Mouse (Mus musculus) forebrain, embryonic 14.5 days (tissue): ENCODE data around the gene Rsph14. TPM values are rescaled to one million over a fixed set of nuclear protein-coding genes. Genes with fewer than 3 reads are reported as not detected.
"Not testable (repeated sequence)": the region's sequence is repeated elsewhere in the genome, so short reads cannot be mapped to it uniquely, and the experiment has no call there.

ENCODE experiments used
- ATAC-seq: fragments of 200-750 bp; cut with Nextera tagmentation; 2 replicates; pipeline ENCODE4 v1.8.0; 2017; ENCODE audit warnings: mild to moderate bottlenecking, moderate library complexity
- DNase-seq: peaks from one replicate; pipeline ENCODE4 v3.0.0-alpha.2; 2015; ENCODE audit warnings: low spot score
- H3K27ac ChIP-seq: fragments of 300-500 bp; sonication (generic); 2 replicates; pipeline ENCODE4 v1.5.1; 2014; ENCODE audit warnings: low read depth, mild to moderate bottlenecking, control low read depth, low read length, moderate library complexity
- H3K27me3 ChIP-seq: fragments of 300-500 bp; sonication (generic); replicated peaks from 2 replicates; pipeline ENCODE4 v1.6.1; 2014; ENCODE audit warnings: low read length, control low read depth, mixed read lengths; ENCODE audit not compliant: control insufficient read depth, insufficient read depth
- H3K36me3 ChIP-seq: fragments of 300-500 bp; sonication (generic); 2 replicates; pipeline ENCODE4 v1.6.1; 2014; ENCODE audit warnings: low read length, control low read depth; ENCODE audit not compliant: control insufficient read depth, insufficient read depth
- H3K4me1 ChIP-seq: fragments of 300-500 bp; sonication (generic); 2 replicates; pipeline ENCODE4 v1.6.1; 2014; ENCODE audit warnings: antibody characterized with exemption, low read length, control low read depth; ENCODE audit not compliant: control insufficient read depth, insufficient read depth
- H3K4me2 ChIP-seq: fragments of 300-500 bp; sonication (generic); 2 replicates; pipeline ENCODE4 v1.6.1; 2014; ENCODE audit warnings: mild to moderate bottlenecking, control low read depth, low read length
- H3K4me3 ChIP-seq: fragments of 300-500 bp; sonication (generic); 2 replicates; pipeline ENCODE4 v1.5.1; 2014; ENCODE audit warnings: low read depth, low read length, control low read depth
- H3K9ac ChIP-seq: fragments of 300-500 bp; sonication (generic); 2 replicates; pipeline ENCODE4 v1.6.1; 2014; ENCODE audit warnings: mild to moderate bottlenecking, low read length, control low read depth, moderate library complexity
- H3K9me3 ChIP-seq: fragments of 300-500 bp; sonication (generic); replicated peaks from 2 replicates; pipeline ENCODE4 v1.6.1; 2016; ENCODE audit warnings: low read length, control low read depth, mixed read lengths; ENCODE audit not compliant: control insufficient read depth
- WGBS: fragments of 180-500 bp; shearing (Covaris S2); extraction: QIAGEN DNeasy Blood & Tissue Kit; methylation state at CpG from one replicate; pipeline ENCODE4 v1.1.7; 2014; 5-methylcytosine and 5-hydroxymethylcytosine counted together
- polyA plus RNA-seq: library from polyadenylated mRNA; unstranded; fragments of >200 nt; fragmentation: Nextera tagmentation; extraction: Ambion mirVana; gene quantifications from 2 replicates; pipeline ENCODE4 v1.2.1, GENCODE M21; 2014

The Rsph14 gene
- polyA plus RNA-seq, 1 experiment from 2014 or later: not detected

GRCm38 (mm10) chr10:75044459-75044858 is 12.1 kb upstream of the Rsph14 start:
- Histone ChIP-seq H3K4me3 (no peak overlapping the region), H3K36me3 (no peaks in the 10 kb centered on the region), H3K27ac (no peak overlapping the region), H3K9me3 (no peaks in the 10 kb centered on the region), H3K27me3 (no peaks in the 10 kb centered on the region), H3K4me1 (no peaks in the 10 kb centered on the region), H3K4me2 (no peak overlapping the region), H3K9ac (no peak overlapping the region)
- DNase-seq (no peak), ATAC-seq (no peak)
- 41% methylated on average over 7 of the region's 7 CpGs for WGBS

GRCm38 (mm10) chr10:75042060-75042459 is 9.7 kb upstream of the Rsph14 start:
- not testable (repeated sequence) for H3K4me2 ChIP-seq, H3K4me1 ChIP-seq, H3K9me3 ChIP-seq, H3K36me3 ChIP-seq, H3K27me3 ChIP-seq, H3K9ac ChIP-seq, H3K27ac ChIP-seq, DNase-seq, H3K4me3 ChIP-seq, ATAC-seq
- 0% methylated on average over 1 of the region's 1 CpGs for WGBS

- peak within 1 kb of the TSS; percentile 67 for H3K4me2 ChIP-seq
- H3K9ac ChIP-seq: peak within 1 kb of the TSS; percentile 70
- H3K27me3 ChIP-seq: no peaks in the 10 kb centered on the region
- H3K9me3 ChIP-seq: no peaks in the 10 kb centered on the region
- H3K4me1 ChIP-seq: peaks cover 20% of the 10 kb centered on the region
- peak; percentile 97 for DNase-seq
- H3K36me3 ChIP-seq: no peaks in the 10 kb centered on the region
- peak within 1 kb of the TSS; percentile 85 for H3K27ac ChIP-seq
- peak within 1 kb of the TSS; percentile 36 for H3K4me3 ChIP-seq
- WGBS: under 1% methylated on average over 36 of the region's 36 CpGs
- peak; percentile 94 for ATAC-seq
These were observed 4.5 kb upstream of the Rsph14 start, which contains the start of gene Rab36 for GRCm38 (mm10) chr10:75036883-75037379. TSS of gene Rab36 (plus strand) at chr10:75037058.

- Histone ChIP-seq H3K4me1 (peaks cover 13% of the 10 kb centered on the region), H3K27me3 (no peaks in the 10 kb centered on the region), H3K36me3 (no peaks in the 10 kb centered on the region), H3K9ac (no peak overlapping the region), H3K27ac (no peak overlapping the region), H3K4me3 (no peak overlapping the region), H3K4me2 (no peak overlapping the region), H3K9me3 (no peaks in the 10 kb centered on the region)
- DNase-seq (no peak), ATAC-seq (no peak)
- 86% methylated on average over 5 of the region's 5 CpGs for WGBS
These were observed 856 bp downstream of the Rsph14 start for GRCm38 (mm10) chr10:75031345-75032114.

GRCm38 (mm10) chr10:75030234-75030633 is 2.2 kb downstream of the Rsph14 start:
- no peak overlapping the region for H3K4me2 ChIP-seq
- no peak overlapping the region for H3K4me3 ChIP-seq
- H3K4me1 ChIP-seq: peaks cover 13% of the 10 kb centered on the region
- WGBS: 90% methylated on average over 3 of the region's 3 CpGs
- no peak overlapping the region for H3K27ac ChIP-seq
- H3K9me3 ChIP-seq: no peaks in the 10 kb centered on the region
- ATAC-seq (no peak), DNase-seq (no peak)
- H3K36me3 ChIP-seq: no peaks in the 10 kb centered on the region
- H3K27me3 ChIP-seq: no peaks in the 10 kb centered on the region
- no peak overlapping the region for H3K9ac ChIP-seq

GRCm38 (mm10) chr10:75029677-75030076 is 2.7 kb downstream of the Rsph14 start:
- H3K27me3 ChIP-seq: no peaks in the 10 kb centered on the region
- DNase-seq (no peak), ATAC-seq (no peak)
- H3K4me2 ChIP-seq: no peak overlapping the region
- no peak overlapping the region for H3K4me3 ChIP-seq
- H3K27ac ChIP-seq: no peak overlapping the region
- no peaks in the 10 kb centered on the region for H3K9me3 ChIP-seq
- no peak overlapping the region for H3K9ac ChIP-seq
- 94% methylated on average over 3 of the region's 3 CpGs for WGBS
- no peaks in the 10 kb centered on the region for H3K36me3 ChIP-seq
- peaks cover 13% of the 10 kb centered on the region for H3K4me1 ChIP-seq

GRCm38 (mm10) chr10:75028743-75029142 is 3.6 kb downstream of the Rsph14 start:
- no peak overlapping the region for H3K9ac ChIP-seq
- no peaks in the 10 kb centered on the region for H3K27me3 ChIP-seq
- H3K4me1 ChIP-seq: peaks cover 13% of the 10 kb centered on the region
- 87% methylated on average over 8 of the region's 8 CpGs for WGBS
- ATAC-seq: no peak
- no peak for DNase-seq
- H3K9me3 ChIP-seq: no peaks in the 10 kb centered on the region
- no peaks in the 10 kb centered on the region for H3K36me3 ChIP-seq
- H3K4me2 ChIP-seq: no peak overlapping the region
- no peak overlapping the region for H3K27ac ChIP-seq
- no peak overlapping the region for H3K4me3 ChIP-seq

GRCm38 (mm10) chr10:75026491-75026890 is 5.9 kb downstream of the Rsph14 start:
- H3K9me3 ChIP-seq: no peaks in the 10 kb centered on the region

GRCm38 (mm10) chr10:75021138-75021537 is 11.2 kb downstream of the Rsph14 start:
- ATAC-seq (peak; percentile 47; the same call in 1 of the 2 replicates), DNase-seq (peak; percentile 80)
- no peaks in the 10 kb centered on the region for H3K4me1 ChIP-seq
- 12% methylated on average over 6 of the region's 6 CpGs for WGBS
- H3K36me3 ChIP-seq: no peaks in the 10 kb centered on the region
- no peak overlapping the region for H3K4me3 ChIP-seq
- no peaks in the 10 kb centered on the region for H3K9me3 ChIP-seq
- no peak overlapping the region for H3K4me2 ChIP-seq
- H3K27me3 ChIP-seq: no peaks in the 10 kb centered on the region
- no peak overlapping the region for H3K9ac ChIP-seq
- no peak overlapping the region for H3K27ac ChIP-seq

More at GRCm38 (mm10) chr10:75026491-75026890, 5.9 kb downstream of the Rsph14 start:
- H3K27ac ChIP-seq: no peak overlapping the region
- no peak overlapping the region for H3K9ac ChIP-seq
- no peaks in the 10 kb centered on the region for H3K36me3 ChIP-seq
- H3K27me3 ChIP-seq: no peaks in the 10 kb centered on the region
- no peak overlapping the region for H3K4me2 ChIP-seq
- WGBS: 54% methylated on average over 8 of the region's 8 CpGs
- no peak overlapping the region for H3K4me3 ChIP-seq
- H3K4me1 ChIP-seq: no peaks in the 10 kb centered on the region
- no peak for ATAC-seq
- no peak for DNase-seq
